ENCODE assay signal across 8 mouse cellular contexts in genomic region chr19:37434263-37434951, GRCm38 (mm10). TPM values are rescaled to one million over a fixed set of nuclear protein-coding genes. Genes with fewer than 3 reads are reported as not detected.
DNase-seq lines count a peak whose midpoint lies in the region; ATAC-seq and TF ChIP-seq lines count a peak whose summit lies in the region.

Hhex (plus strand) TSS chr19:37434810.

- H3K4me3 ChIP-seq in ES-E14 (ENCODE audit: insufficient read depth in 1 of 2, low read depth in 1 of 2, low read length in 2 of 2, poor library complexity in 1 of 2, severe bottlenecking in 1 of 2) = peak within 1 kb of the TSS; percentile 83 to 93
- H3K4me3 ChIP-seq in brown adipose tissue, adult 24 weeks (ENCODE audit: insufficient read depth, low read depth, low read length) = peak within 1 kb of the TSS; percentile 71
- peak within 1 kb of the TSS; percentile 33 for H3K4me3 ChIP-seq in hindbrain, embryonic 15.5 days

- intact Hi-C loops in left cerebral cortex, postnatal 36 days (cut with DNase I) = no loop called here

- no peak within 1 kb of the TSS for H3K27ac ChIP-seq in ES-E14 (ENCODE audit: insufficient read depth, low read depth, low read length, poor library complexity, severe bottlenecking)
- peak within 1 kb of the TSS; percentile 78 for H3K27ac ChIP-seq in brown adipose tissue, adult 24 weeks (replicated peaks; ENCODE audit: low read depth, low read length)
- H3K27ac ChIP-seq in hindbrain, embryonic 15.5 days (replicated peaks) = peak within 1 kb of the TSS; percentile 55

- no peaks in the 10 kb centered on the region for H3K9me3 ChIP-seq in ES-E14 (ENCODE audit: control insufficient read depth, insufficient read depth, low read depth, low read length)
- no peaks in the 10 kb centered on the region for H3K9me3 ChIP-seq in hindbrain, embryonic 15.5 days

- peak; percentile 59 for DNase-seq in ES-E14 (ENCODE audit: low read depth, low spot score)
- peak; percentile 19 to 38 for DNase-seq in gastrocnemius, adult 8-10 months (ENCODE audit: low spot score in 2 of 2)
- DNase-seq in left cerebral cortex, postnatal 36 days (ENCODE audit: low spot score in 2 of 2) = peak; percentile 27 to 44
- peak; percentile 7 to 14 for DNase-seq in right cerebral cortex, adult 2 months (ENCODE audit: low spot score in 2 of 2)
- DNase-seq in urinary bladder, adult 18-20 months (ENCODE audit: low spot score in 2 of 2) = peak; percentile 74 to 88

- peak within 1 kb of the TSS; percentile 56 for H3K4me2 ChIP-seq in hindbrain, embryonic 15.5 days

- no peaks in the 10 kb centered on the region for H3K36me3 ChIP-seq in ES-E14 (ENCODE audit: control insufficient read depth, insufficient read depth, low read length, poor library complexity, severe bottlenecking)
- no peaks in the 10 kb centered on the region for H3K36me3 ChIP-seq in hindbrain, embryonic 15.5 days

- H3K27me3 ChIP-seq in hindbrain, embryonic 15.5 days = peaks cover 80% of the 10 kb centered on the region

- peak; percentile 64 for ATAC-seq in hindbrain, embryonic 15.5 days (ENCODE audit: low FRiP score, low read depth)
- peak; percentile 47 for ATAC-seq in megakaryocyte progenitor cell, adult 5-6 weeks (replicated peaks; ENCODE audit: poor library complexity)

- peak within 1 kb of the TSS; percentile 86 for H3K9ac ChIP-seq in ES-E14 (ENCODE audit: insufficient read depth, low read depth, low read length, poor library complexity, severe bottlenecking)
- H3K9ac ChIP-seq in hindbrain, embryonic 15.5 days = peak within 1 kb of the TSS; percentile 29

- in situ Hi-C loops in ES-E14 (cut with MboI; ENCODE audit: low sequenced_read_pairs in 2 of 2, unreplicated experiment in 2 of 2) = no loop called here

- H3K4me1 ChIP-seq in ES-E14 (ENCODE audit: control insufficient read depth in 2 of 2, insufficient read depth in 2 of 2, low read length in 2 of 2, poor library complexity in 1 of 2) = peaks cover 6 to 11% of the 10 kb centered on the region in 2 experiments; a peak in 2 of 4 replicates
- peaks cover 7% of the 10 kb centered on the region for H3K4me1 ChIP-seq in brown adipose tissue, adult 24 weeks (ENCODE audit: control insufficient read depth, insufficient read depth, insufficient read length, low read length)
- H3K4me1 ChIP-seq in hindbrain, embryonic 15.5 days (replicated peaks) = peaks cover 16% of the 10 kb centered on the region

- WGBS in hindbrain, embryonic 15.5 days = under 1% methylated on average over 67 of the region's 79 CpGs

TF ChIP-seq in ES-E14, 5 proteins besides CTCF, POLR2A, EP300 and RAD21:
- TF ChIP-seq CHD2 (IDR thresholded peaks at IDR 0.05; ENCODE audit: low read depth, low read length) (no peak), ZNF384 (IDR thresholded peaks at IDR 0.05; ENCODE audit: low read depth, low read length) (no peak), HCFC1 (IDR thresholded peaks at IDR 0.05; ENCODE audit: borderline replicate concordance, insufficient read depth, low read length) (no peak; the same call in 1 of the 2 replicates)

RNA-seq across cellular contexts. Expression of gene Hhex, which starts in this region (rescaled TPM):
- total RNA-seq in ES-E14 (2012; rRNA removed) = 1.9 and 2.1 TPM in 2 replicates
- polyA plus RNA-seq in brown adipose tissue, adult 24 weeks (2012; ENCODE audit: insufficient read depth, insufficient read length, missing spikeins) = 2.9 and 4.0 TPM in 2 replicates
- 1 to 10 TPM in 3 of 4 experiments, under 1 TPM in 1; 0.92 to 1.4 (median 1.1) TPM for total RNA-seq in gastrocnemius, adult 8-10 months (2022)
- 5.7 and 6.3 TPM in 2 replicates for polyA plus RNA-seq in hindbrain, embryonic 15.5 days (2015; fragmentation: Nextera tagmentation; extraction: Ambion mirVana)
- 1 to 10 TPM; 2.4 to 3.4 TPM for total RNA-seq in left cerebral cortex, postnatal 36 days (2021)
- 87.2 and 88.1 TPM in 2 replicates for total RNA-seq in megakaryocyte progenitor cell, adult 5-6 weeks (2015)
- total RNA-seq in megakaryocyte progenitor cell, adult 5-6 weeks (2017) = 28.2 and 29.9 TPM in 2 replicates

Comparison
In these comparisons a context has a peak if more than half of its experiments do, and no peak if none do; other contexts are left out.
1. DNase-seq: peak in every context shown above with its lines; median percentile 81 in urinary bladder, adult 18-20 months; 59 in ES-E14; 36 in left cerebral cortex, postnatal 36 days; 28 in gastrocnemius, adult 8-10 months; 10 in right cerebral cortex, adult 2 months.
2. H3K4me3 ChIP-seq: peak in every context shown above with its lines; median percentile 88 in ES-E14; 71 in brown adipose tissue, adult 24 weeks; 33 in hindbrain, embryonic 15.5 days.